Mouse (Mus musculus): Measurements from ENCODE around the gene Nup133.
"Not testable (repeated sequence)": the region's sequence is repeated elsewhere in the genome, so short reads cannot be mapped to it uniquely, and the experiment has no call there.

Gene Nup133

DNA sequence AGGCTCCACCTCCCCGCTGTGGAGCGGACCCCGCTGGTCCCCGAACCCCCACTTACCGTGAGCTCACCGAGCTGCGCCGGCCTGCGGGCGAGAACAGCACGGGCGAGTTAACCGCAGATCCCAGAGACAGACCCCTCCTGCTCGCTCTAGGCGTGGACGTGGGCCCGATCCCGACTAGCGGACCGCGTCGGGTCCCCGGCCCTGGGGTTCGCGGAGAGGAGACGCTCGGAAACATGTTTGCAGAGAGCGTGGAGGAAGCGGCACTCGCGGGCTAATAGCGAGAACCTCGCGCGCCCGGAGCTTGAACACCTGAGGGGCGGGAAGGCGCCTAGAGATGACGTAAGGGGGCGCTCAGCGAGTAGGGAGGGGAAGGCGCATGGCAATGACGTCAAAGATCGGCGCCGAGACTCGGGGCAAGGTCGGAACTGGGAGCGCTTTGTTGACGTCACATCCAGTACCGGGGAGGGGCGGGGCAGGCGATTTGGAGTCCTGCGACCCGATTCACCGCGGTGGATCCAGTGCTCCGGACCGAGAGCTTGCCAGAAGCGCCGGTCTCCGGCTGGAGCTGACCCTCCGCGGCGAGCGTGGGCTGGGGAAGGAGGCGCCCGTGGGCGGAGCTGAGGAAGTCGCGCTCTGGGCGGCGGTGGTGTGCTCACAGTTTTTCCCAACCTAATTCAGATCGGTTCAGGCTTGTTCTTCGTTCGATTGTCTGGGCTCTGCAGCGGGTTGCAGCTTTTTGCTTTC lies at the start of gene Nup133:
Gene Nup133, minus strand, starts transcription at position 324 of the 744 bp plus-strand sequence.
- DNase-seq: peak; percentile 99

DNA sequence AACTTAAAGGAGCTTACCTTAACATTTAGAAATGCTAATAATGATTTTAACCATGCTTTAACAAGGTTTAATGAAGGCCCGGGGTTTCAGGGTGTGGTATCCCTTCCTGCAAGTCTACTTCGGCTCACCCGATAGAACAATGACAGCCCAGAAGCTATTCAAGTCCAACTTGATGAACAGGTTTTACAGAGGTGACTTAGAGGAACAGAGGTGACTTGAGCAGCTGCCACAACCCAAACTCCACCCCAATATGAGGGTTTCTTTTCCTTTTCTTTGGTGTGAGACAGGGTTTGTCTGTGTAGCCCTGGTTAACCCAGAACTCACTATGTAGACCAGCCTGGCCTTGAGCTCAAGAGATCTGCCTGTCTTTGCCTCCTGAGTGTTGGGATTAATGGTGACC lies 44.9 kb upstream of the Nup133 start:
- DNase-seq: no peak

DNA sequence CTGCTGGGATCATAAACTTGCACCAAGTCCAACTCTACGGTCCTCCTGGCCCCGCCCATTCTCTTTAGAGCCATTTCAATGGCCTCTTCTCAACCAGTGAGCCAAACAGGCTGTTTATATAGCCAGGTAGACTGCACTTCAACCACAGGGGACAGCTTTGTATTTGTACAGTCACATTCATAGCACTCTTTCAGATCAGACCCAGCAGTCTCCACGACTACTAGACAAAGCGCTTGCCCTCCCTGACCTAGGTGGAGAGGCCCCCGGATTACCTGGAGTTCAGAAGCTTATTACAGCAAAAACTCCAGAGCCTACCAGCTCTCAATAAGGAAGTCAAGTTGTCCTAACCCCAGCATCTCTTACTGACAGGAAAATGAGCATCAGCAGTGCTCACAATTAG lies 44.5 kb upstream of the Nup133 start:
- no peak for DNase-seq

DNA sequence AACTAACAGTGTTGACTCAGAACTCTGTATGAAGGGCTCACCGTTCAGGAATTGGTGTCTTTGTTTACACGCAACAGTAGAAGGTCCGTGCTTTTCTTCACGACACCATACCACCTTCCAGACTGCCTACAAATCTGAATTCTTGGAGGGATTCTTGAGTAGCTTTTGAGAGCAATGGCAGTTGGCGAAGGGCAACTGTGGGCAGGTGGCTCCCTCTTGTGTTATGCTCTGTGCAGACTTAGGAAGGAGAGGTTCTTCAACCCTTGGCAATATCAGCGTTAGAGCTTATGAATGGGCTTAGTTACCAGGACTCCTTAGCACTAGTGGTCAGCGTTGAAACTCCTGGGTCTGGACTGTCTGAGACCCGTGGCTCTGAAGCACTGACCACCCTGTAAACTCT lies 43.5 kb upstream of the Nup133 start:
- no peak for DNase-seq

DNA sequence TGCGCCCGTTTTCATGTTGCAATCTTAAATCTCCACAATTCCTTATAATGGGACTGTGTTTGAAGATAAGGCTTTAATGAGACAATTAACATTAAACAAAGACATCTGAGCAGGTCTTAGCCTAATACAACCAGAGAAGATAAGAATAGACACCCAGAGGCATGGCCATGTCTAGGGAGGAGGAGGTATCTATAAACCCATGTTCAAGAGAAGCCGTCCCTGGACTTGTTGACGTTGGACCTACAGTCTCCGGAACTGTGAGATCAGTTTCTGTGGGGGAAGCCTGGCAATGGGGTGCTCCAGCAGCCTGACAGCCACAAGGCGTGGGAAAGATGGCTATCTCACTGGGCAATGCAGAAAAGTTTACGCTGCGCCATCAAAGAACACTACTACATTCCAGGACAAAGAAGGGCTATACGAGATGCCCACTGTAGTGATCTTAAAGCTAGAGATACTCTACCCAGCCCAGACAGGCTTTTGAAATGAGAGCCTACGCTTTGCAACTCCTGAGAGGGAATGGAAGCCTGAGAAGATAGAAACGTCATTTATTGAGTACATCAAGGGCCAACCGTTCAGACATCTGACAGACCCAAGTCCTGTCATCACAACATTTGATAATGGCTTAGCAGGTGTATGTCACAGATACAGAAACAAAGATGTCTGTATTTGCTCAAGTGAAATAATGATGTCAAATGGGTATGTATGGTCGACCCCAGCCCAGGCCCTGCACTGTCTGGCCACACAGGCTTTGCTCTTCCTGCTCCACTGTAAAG lies 41.4 kb upstream of the Nup133 start:
- DNase-seq: no peak

DNA sequence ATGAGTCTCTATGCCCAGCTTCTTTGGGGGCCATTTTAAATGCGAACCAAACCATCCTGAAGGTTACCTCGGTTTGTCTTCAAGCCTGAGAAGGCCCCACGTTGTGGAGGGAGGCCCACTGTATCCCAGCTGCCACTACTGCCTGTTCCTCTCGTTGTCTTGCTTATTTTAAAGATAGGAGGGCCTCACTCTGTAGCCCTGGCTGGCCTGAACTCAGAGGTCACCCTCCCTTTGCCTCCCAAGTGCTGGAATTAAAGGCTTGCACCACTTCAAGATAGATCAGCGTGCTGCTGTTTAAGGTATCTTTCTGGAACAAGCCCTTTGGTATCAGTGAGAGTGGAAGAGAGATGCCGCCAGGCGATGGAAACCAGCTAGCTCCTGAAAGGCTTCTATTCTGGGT lies 40.1 kb upstream of the Nup133 start:
- DNase-seq: no peak

DNA sequence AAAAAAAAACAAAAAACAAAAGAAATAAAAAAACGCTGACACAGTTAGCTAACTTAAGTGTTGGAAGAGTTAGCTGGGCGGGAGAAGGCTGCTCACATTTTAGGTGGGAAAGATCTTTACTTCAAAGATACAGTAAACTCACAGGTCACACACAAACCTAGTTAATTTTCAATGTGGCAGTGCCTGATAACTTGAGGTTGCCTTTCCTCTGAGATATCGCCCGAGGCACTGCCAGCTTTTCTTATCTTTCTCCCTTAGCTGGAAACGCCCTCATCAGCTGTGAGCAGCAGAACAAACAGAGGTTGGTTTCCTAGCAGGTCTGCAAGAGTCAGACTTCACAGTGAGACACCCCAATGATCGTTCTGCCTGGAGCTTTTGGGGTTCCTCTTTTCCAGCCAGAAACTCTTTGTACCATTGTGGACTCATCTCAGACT lies 39.6 kb upstream of the Nup133 start:
- no peak for DNase-seq

DNA sequence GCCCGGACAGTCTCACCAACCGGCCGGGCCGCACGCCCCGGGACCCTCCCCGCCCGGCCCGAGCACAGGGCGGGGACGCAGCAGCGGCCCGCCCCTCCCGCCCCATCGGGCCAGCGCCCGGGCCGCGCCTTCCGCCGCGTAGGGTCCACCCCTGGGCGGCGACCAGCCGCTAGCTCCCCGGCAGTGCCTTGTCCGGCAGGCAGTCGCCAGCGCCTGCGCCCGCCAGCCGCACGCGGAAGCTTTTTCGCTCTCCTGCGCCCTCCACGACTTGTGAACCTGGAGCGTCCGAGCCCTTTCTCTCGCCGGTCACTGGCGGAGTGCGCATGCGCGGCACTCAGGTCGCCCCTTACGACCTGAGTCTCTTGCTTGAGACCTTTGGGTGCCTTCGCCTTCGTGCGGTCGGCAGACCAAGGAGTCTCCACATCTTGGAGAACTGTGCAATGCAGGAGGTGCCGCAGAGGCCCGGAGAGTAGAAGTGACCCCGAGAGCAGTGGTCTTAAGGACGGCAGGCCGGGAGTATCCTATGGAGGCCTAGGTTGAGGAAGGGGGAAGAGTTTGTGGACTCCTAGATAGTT lies 33.8 kb upstream of the Nup133 start, which contains the start of gene Abcb10:
Gene Abcb10, minus strand, starts transcription at position 297 of the 575 bp plus-strand sequence.
- DNase-seq: peak; percentile 92

DNA sequence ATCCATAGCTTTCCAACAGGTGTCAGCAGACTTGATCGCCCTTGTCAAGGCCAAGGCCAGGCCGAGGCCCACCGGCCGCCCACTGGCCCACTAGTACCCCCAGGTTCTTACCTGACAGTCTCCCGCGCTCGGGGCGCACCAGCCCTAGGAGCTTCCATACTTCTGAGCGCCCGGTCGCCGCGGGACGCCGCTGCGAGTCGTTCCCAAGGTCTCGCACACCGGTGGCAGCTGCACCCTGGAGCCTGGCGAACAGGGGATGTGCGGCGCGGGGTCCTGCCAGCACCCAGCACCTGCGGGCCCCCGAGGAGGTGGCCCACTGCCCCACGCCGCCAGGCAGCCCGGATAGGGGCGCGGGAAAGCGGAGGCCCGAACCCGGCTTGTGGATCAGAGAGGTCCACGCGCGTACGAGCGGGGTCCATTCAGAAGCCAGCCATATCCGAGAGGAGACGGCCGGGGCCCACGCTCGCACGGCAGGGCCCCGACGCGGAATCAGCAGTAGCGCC lies 33.3 kb upstream of the Nup133 start:
- DNase-seq: peak; percentile 61

DNA sequence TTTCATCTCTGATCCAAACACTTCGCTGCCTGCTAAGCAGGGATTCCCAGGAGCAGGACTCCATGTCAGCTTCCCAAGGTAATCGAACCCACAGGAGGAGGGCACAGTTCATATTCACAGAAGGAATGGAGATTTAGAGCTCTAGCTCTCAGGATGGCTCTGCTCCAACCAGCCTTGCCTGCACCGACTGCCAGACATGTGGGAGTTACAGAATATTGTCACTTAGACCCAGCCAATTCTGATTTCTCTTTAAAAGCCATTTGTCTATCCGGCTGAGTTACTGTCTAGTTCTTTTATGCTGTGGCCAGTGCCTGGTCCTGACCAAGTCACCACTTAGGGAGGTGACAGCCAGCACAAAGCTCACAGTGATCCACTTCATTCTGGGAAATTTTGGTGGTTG lies 32.6 kb upstream of the Nup133 start:
- no peak for DNase-seq

DNA sequence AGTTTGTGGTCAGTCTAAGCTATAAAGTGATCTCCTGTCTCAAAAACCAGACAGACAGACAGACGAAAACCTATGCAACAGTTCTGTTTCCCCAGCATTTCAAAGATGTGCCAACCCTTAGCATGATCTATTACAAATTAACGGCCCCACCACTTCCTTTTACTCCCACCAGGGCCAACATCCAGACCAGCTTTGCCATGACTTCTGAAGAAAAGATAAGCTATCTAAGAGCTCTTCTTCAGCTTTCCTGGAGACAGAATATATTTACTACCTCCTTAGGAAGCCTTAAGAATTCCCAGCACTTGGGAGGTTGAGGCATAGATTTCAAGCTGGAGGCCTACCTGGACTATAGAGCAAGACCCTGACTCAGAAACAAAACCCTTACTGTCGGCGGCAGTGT lies 31.2 kb upstream of the Nup133 start:
- no peak for DNase-seq

DNA sequence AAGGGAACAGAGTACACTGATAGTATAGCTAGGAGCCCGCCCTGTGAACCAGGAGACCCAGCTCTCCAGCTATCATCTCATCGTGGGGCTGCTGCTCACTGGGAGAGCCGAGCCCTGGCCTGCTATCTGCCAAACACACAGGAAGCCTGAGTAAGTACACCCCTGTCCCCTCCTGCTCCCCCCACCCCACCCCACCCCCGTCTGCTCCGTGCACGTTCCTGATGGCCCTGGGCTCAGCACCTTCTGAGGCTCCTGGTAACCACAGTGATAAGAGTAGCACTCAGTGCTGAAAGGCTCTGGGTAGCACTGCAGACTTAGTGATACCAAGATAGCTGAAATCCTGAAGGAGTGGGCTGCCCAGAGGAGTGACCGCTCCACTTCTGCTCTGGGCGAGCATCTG lies 29.9 kb upstream of the Nup133 start:
- DNase-seq: no peak

DNA sequence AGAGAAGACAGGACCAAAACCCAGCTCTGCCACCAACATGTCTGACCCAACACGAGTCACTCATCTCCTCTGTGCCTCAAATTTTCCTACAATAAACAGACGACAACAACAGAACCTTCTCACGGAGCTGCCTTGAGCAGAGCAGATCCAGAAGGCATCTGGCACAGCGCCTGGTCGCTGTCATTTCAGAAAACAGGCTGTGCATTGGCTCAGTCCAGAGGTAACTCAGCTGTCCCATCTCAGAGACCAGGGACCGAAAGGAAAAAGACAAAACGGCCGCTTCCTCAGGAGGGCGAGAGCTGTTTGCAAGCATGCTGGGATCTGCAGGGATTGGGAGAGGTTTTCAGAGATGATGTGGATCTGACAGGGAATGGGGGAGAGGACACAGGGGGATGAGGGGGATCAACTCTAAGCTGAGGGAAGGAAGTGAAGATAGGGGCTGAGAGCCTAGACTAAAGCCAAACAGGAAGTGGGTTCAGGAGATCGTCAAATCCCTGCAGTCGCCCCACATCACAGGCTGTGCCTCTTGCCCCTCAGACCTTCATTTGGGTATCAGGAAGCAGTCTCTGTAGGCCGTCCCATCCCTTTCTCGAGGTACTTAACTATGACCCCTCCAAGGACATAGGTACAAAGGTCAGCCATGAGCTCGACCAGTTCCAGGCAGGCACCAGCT lies 29.2 kb upstream of the Nup133 start:
- peak; percentile 40 for DNase-seq

DNA sequence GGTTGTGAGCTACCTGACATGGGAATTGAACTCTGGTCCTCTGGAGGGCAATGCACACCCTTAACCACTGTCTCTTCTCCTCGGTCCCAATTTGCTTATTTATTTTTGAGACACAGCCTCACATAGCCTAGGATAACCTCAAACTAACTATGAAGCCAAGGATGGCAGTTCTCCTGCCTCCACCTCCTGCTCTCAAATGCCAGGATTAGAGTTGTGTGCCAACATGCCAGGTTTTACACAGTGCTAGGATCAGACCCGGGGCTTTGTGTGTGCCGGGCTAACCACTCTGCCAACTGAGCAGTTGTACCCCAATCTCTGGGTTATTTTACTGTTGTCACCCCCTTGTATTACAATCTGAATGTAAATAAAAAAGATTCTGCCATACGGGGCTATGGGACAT lies 28.4 kb upstream of the Nup133 start:
- DNase-seq: no peak

DNA sequence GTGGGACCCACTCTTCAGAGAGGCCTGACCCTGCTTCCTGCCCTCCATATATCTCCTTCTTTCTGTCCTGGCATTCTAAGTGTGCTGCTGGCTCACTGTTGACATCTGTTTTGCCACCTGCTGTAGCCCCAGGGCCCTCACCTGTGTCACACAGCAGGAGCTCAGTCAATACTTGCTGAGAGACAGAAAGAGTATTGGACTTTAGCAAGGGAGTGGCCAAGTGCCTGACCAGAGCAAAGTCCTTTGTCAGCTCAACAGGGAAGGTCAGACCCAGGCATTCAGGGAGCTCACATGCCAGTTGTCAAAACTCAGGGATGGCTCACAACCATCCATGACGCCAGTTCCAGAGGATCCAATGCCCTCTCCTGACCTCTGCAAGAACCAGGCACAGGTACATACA lies 24.4 kb upstream of the Nup133 start:
- DNase-seq: no peak

DNA sequence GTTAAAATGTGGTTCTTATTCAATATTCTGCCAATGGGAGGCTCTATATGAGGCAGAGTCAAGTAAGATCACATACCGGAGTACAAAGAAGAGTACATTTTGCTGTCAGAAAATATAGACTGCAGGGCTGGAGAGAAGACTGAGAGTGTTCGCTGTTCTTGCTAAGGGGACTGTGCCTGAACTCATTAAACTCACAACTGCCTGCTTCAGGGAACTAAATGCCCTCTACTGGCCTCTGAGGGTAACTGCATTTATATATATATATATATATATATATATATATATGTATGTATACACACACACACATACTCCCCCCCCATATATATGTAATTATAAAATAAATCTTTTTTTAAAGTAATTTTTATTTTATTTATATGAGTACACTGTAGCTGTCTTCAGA lies 17.8 kb upstream of the Nup133 start:
- DNase-seq: no peak

DNA sequence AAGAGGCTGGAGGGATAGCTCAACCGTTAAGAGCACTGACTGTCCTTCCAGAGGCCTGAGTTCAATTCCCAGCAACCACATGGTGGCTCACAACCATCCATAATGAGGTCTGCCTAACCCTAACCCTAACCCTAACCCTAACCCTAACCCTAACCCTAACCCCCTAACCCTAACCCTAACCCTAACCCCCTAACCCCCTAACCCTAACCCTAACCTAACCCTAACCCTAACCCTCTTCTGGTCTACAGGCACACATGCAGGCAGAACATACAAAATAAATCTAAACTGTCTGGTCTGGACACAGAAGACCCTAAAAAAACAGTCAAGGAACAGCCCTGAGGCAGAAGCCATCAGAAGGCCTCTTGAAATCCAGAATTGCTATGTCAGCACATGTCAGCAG lies 12.3 kb upstream of the Nup133 start:
- no peak for DNase-seq

DNA sequence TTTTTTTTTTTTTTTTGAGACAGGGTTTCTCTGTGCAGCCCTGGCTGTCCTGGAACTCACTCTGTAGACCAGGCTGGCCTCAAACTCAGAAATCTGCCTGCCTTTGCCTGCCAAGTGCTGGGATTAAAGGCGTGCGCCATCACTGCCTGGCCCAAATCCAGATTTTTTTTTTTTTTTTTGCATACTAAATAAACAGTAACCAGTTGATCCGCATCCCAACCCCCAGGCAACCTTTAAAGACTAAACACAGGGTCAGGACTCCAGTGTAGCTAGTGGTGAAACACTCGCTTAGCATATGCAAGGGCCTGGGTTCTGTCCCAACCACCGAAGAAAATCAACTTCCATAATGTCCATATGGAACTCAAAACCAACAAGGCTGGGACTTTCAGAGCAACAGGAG lies 11.5 kb upstream of the Nup133 start:
- DNase-seq: not testable (repeated sequence)

DNA sequence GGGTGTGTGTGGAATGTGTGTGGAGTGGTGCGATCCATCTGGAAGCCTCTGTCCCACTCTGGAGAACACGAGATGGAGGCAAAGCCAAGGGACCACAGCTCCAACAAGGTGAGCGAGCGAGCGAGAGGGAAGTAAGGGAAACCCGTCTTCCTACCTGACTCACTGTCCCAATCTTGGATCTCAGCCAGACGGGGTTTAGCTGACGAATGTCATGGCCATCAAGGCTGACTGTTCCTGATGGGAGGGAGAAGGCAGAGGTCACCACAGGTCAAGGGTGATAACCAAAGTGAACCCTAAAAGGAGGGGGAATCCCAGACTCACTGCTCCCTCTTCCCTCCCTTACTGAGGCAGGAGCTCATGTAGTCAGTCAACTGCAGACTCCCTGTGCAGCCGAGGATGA lies 11.0 kb upstream of the Nup133 start:
- no peak for DNase-seq

DNA sequence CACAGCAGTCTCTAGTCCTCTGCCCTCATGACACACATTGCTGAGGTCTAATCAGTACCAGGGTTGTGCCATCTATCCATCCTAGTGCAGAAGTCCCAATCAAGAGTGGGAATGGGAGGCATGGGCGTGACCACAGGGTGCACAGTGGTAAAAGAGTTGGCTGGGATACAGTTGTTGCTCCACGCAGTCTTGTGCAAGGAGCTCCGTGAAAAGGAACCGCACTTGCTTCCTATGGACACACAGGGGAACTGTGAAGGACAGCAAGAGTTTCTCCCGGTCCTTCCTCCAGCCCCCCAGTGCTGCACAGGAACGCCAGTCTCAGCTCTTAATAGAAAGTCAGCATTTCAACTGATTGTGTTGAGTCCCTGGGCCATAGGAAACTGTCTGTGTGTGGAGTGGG lies 10.4 kb upstream of the Nup133 start:
- DNase-seq: no peak

DNA sequence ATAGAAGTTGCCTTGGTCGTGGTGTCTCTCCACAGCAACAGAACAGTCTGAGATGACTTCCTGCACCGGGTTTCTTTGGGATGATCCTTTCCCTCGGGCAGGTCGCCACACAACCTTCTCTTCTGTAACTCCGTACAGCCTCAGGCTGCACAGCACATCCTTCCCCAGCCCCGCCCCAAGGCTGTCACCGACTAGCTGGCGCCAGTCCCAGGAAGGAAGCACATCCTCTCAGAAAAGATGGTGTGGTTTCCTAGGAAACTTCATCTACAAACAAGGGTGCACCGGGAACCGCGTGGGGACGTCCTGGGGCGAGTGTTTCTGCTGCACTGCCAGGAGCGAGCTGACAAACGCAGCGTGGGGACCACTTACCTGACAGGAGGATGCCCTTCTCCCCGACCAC lies 9.1 kb upstream of the Nup133 start:
- no peak for DNase-seq

DNA sequence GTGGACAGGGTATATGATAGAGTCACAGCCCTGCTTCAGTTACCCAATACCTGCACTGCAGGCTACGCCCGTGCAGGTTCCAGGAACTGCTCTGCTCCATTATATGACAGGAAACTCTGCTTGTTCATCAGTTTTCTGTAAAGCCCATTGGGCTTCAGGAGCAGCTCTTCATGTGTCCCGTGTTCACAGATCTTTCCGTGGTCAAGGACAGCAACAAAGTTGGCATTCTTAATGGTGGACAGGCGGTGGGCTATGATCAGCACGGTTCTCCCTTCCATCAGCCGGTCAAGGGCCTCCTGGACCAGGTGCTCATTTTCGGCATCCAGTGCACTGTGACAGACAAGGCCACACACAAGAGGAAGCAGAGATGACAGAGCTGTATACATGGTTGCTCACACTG lies 5.2 kb upstream of the Nup133 start:
- no peak for DNase-seq

DNA sequence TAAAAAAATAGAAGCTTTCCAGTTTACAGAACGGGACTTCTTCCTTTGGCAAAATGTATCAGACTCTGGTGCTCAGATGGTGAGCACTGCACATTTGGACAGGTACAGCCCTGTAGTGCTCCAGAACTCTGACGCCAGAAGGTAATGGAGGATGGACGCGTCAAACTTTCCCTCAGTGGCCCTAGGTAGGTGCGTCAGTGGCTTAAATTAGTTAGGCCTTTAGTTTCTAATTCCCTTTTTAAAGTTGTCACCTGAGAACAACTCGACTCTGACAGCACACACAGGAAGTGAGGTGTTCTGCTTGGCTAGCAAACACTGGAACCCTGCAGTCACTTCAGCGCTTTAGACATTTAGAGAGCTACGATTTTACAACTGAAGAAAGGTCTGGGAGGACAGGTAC lies 4.6 kb upstream of the Nup133 start:
- no peak for DNase-seq

Measured in cerebellum, adult 9-11 months (tissue).